Mouse (Mus musculus): ENCODE results near the gene Tmem184b.

DNA sequence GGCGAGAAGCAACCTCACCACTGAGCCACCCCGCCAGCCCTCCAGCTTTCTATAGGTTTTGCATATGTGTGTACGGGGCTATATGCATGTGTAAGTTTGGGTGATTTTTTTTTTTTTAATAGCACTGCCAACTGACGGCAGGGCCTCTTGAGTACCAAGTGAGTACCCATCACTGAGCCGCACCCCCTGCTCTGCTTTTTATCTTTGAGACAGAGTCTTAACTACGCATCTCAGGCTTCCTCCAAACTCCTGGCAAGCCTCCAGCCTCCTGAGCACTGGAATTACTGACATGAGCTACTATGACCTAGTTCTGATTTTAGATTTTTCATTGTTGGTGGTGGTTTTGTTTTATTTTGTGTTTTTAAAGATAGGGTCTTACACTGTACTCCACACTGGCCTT lies 24.1 kb upstream of the Tmem184b start:
- TF ChIP-seq GATA1 (IDR thresholded peaks at IDR 0.05; ENCODE audit: borderline replicate concordance, low read length) (no peak), CTCF (IDR thresholded peaks at IDR 0.05; ENCODE audit: low read depth, low read length) (no peak), POLR2AphosphoS5 (IDR thresholded peaks at IDR 0.05; ENCODE audit: insufficient replicate concordance, low read depth, low read length) (no peak), TAL1 (conservative IDR thresholded peaks at IDR 0.05; ENCODE audit: low read depth, low read length) (no peak), GATA2 (IDR thresholded peaks at IDR 0.05; ENCODE audit: borderline replicate concordance, low read depth, low read length) (no peak)

Measured in G1E (cell line).